Comparison of ENCODE assay signal across 16 mouse cellular contexts in genomic region chr14:20963863-20964262, GRCm38 (mm10). TPM values are rescaled to one million over a fixed set of nuclear protein-coding genes. Genes with fewer than 3 reads are reported as not detected.
DNase-seq lines count a peak whose midpoint lies in the region; ATAC-seq and TF ChIP-seq lines count a peak whose summit lies in the region.
"Had no signal": no experiment of that assay in that cellular context is flagged by ENCODE, and none has a peak within 500 bp of the region (broad histone marks: within the 10 kb centered on the region; RNA-seq: fewer than 3 reads in every experiment).

No protein-coding gene starts in this region.

- H3K4me1 ChIP-seq in hindbrain, embryonic 12.5 days, result peaks cover 15% of the 10 kb centered on the region
- H3K4me1 ChIP-seq in hindbrain, embryonic 14.5 days (replicated peaks; ENCODE audit: control insufficient read depth, insufficient read depth, low read length), result peaks cover 16% of the 10 kb centered on the region; the same call in 1 of the 2 replicates
- H3K4me1 ChIP-seq in thymus, adult 2 months (replicated peaks; ENCODE audit: control insufficient read depth, insufficient read depth, low read length), result no peaks in the 10 kb centered on the region
- H3K4me1 ChIP-seq in neural tube, embryonic 12.5 days, result peaks cover 10% of the 10 kb centered on the region; the same call in 1 of the 2 replicates
- H3K4me1 ChIP-seq: embryonic facial prominence, embryonic 15.5 days had no signal

- DNase-seq in hindbrain, embryonic 14.5 days (ENCODE audit: low spot score), result no peak
- DNase-seq in thymus, postnatal 25 days, result peak; percentile 4
- no peak for DNase-seq in thymus, adult 2 months
- no peak for DNase-seq in liver
- DNase-seq in cerebellum, adult 9-10 months, result no peak
- DNase-seq: adrenal gland, postnatal 25 days; cerebellum, adult 8-10 months; heart, adult 2 months; kidney, postnatal 10 days; layer of hippocampus, adult 9-11 months; right cerebral cortex, postnatal 14 days had no signal

- ATAC-seq in hindbrain, embryonic 12.5 days (ENCODE audit: low FRiP score), result no peak
- no peak for ATAC-seq in hindbrain, embryonic 14.5 days (ENCODE audit: low FRiP score)
- ATAC-seq in neural tube, embryonic 12.5 days (ENCODE audit: low FRiP score, low read depth), result no peak
- ATAC-seq: activated CD4-positive, CD25-positive, alpha-beta regulatory T cell, adult 4 months; liver, embryonic 12.5 days had no signal

- WGBS in hindbrain, embryonic 12.5 days, result 92% methylated on average over 4 of the region's 4 CpGs
- WGBS in hindbrain, embryonic 14.5 days, result 92% methylated on average over 4 of the region's 4 CpGs
- 81% methylated on average over 4 of the region's 4 CpGs for WGBS in thymus, adult 2 months
- WGBS in neural tube, embryonic 12.5 days, result 86% methylated on average over 4 of the region's 4 CpGs

- no peaks in the 10 kb centered on the region for H3K27me3 ChIP-seq in hindbrain, embryonic 12.5 days
- no peaks in the 10 kb centered on the region for H3K27me3 ChIP-seq in hindbrain, embryonic 14.5 days (ENCODE audit: control insufficient read depth, insufficient read depth, low read length)
- H3K27me3 ChIP-seq in thymus, adult 2 months (ENCODE audit: control insufficient read depth, insufficient read depth, low read length), result no peaks in the 10 kb centered on the region
- H3K27me3 ChIP-seq in neural tube, embryonic 12.5 days (replicated peaks), result no peaks in the 10 kb centered on the region
- H3K27me3 ChIP-seq: embryonic facial prominence, embryonic 15.5 days; liver, embryonic 12.5 days had no signal

- H3K36me3 ChIP-seq in hindbrain, embryonic 12.5 days, result no peaks in the 10 kb centered on the region
- H3K36me3 ChIP-seq in hindbrain, embryonic 14.5 days (replicated peaks; ENCODE audit: control insufficient read depth, insufficient read depth), result no peaks in the 10 kb centered on the region
- H3K36me3 ChIP-seq in thymus, adult 2 months (ENCODE audit: control insufficient read depth, insufficient read depth, low read length), result no peaks in the 10 kb centered on the region
- no peaks in the 10 kb centered on the region for H3K36me3 ChIP-seq in neural tube, embryonic 12.5 days
- H3K36me3 ChIP-seq: embryonic facial prominence, embryonic 15.5 days; liver, embryonic 12.5 days had no signal

- H3K9me3 ChIP-seq in hindbrain, embryonic 12.5 days (replicated peaks), result no peaks in the 10 kb centered on the region
- H3K9me3 ChIP-seq in hindbrain, embryonic 14.5 days (ENCODE audit: control insufficient read depth, low read length), result no peaks in the 10 kb centered on the region
- H3K9me3 ChIP-seq in neural tube, embryonic 12.5 days, result no peaks in the 10 kb centered on the region
- H3K9me3 ChIP-seq: embryonic facial prominence, embryonic 15.5 days; liver, embryonic 12.5 days had no signal

- no peak for TF ChIP-seq CTCF in thymus, adult 2 months (IDR thresholded peaks at IDR 0.05; ENCODE audit: borderline replicate concordance, control insufficient read depth, extremely low read depth, insufficient read depth, low read length, poor library complexity)

- H3K9ac ChIP-seq in hindbrain, embryonic 12.5 days, result no peak overlapping the region
- H3K9ac ChIP-seq in hindbrain, embryonic 14.5 days, result no peak overlapping the region
- H3K9ac ChIP-seq in neural tube, embryonic 12.5 days, result no peak overlapping the region
- H3K9ac ChIP-seq: embryonic facial prominence, embryonic 15.5 days; liver, embryonic 12.5 days had no signal

- H3K4me3 ChIP-seq in hindbrain, embryonic 12.5 days, result no peak overlapping the region
- no peak overlapping the region for H3K4me3 ChIP-seq in hindbrain, embryonic 14.5 days (replicated peaks; ENCODE audit: low read length)
- H3K4me3 ChIP-seq in thymus, adult 2 months (ENCODE audit: control insufficient read depth, insufficient read depth, low read length), result no peak overlapping the region
- no peak overlapping the region for H3K4me3 ChIP-seq in neural tube, embryonic 12.5 days
- H3K4me3 ChIP-seq: embryonic facial prominence, embryonic 15.5 days; heart, adult 2 months; liver, embryonic 12.5 days had no signal

- peak overlapping the region; percentile 52; the same call in 1 of the 2 replicates for H3K27ac ChIP-seq in hindbrain, embryonic 12.5 days
- H3K27ac ChIP-seq in hindbrain, embryonic 14.5 days, result no peak overlapping the region; the same call in 1 of the 2 replicates
- H3K27ac ChIP-seq in thymus, adult 2 months (ENCODE audit: control insufficient read depth, insufficient read depth, low read length), result no peak overlapping the region
- peak overlapping the region; percentile 32; the same call in 1 of the 2 replicates for H3K27ac ChIP-seq in neural tube, embryonic 12.5 days
- H3K27ac ChIP-seq: embryonic facial prominence, embryonic 15.5 days; heart, adult 2 months; liver, embryonic 12.5 days had no signal

- TF ChIP-seq POLR2A in thymus, adult 2 months (IDR thresholded peaks at IDR 0.05; ENCODE audit: control insufficient read depth, extremely low read depth, insufficient read depth, low read length, poor library complexity), result no peak

- H3K4me2 ChIP-seq in hindbrain, embryonic 12.5 days (replicated peaks), result no peak overlapping the region
- no peak overlapping the region for H3K4me2 ChIP-seq in hindbrain, embryonic 14.5 days (replicated peaks)
- no peak overlapping the region for H3K4me2 ChIP-seq in neural tube, embryonic 12.5 days (replicated peaks)
- H3K4me2 ChIP-seq: embryonic facial prominence, embryonic 15.5 days; liver, embryonic 12.5 days had no signal

RNA-seq across cellular contexts. Expression of gene Vcl, which starts 34.7 kb away (rescaled TPM):
- 39.1 and 46.4 TPM in 2 replicates for polyA plus RNA-seq in hindbrain, embryonic 12.5 days (2016; fragmentation: Nextera tagmentation; extraction: Ambion mirVana)
- 19.3 and 19.7 TPM in 2 replicates for polyA plus RNA-seq in hindbrain, embryonic 14.5 days (2014; fragmentation: Nextera tagmentation; extraction: Ambion mirVana)
- polyA plus RNA-seq in thymus, adult 2 months (2012; rRNA removed), result 12.4 and 14.7 TPM in 2 replicates
- 33.9 and 34.4 TPM in 2 replicates for polyA plus RNA-seq in neural tube, embryonic 12.5 days (2016; fragmentation: Nextera tagmentation; extraction: Ambion mirVana)

Comparison
In these comparisons a context has a peak if more than half of its experiments do, and no peak if none do; other contexts are left out.
1. H3K27ac ChIP-seq: peak in hindbrain, embryonic 12.5 days (single experiment) and neural tube, embryonic 12.5 days (single experiment); none in hindbrain, embryonic 14.5 days (single experiment) and thymus, adult 2 months (single experiment).